Mouse (Mus musculus) frontal cortex, adult (tissue): ENCODE measurements around the gene Itsn1.

Experiments used
- ATAC-seq: cut with Nextera tagmentation; 2 replicates; pipeline ENCODE4 v1.9.2; 2017; ENCODE audit warnings: mild to moderate bottlenecking, moderate library complexity, mixed read lengths; ENCODE audit not compliant: low TSS enrichment

The Itsn1 gene

GRCm38 (mm10) chr16:91846089-91846741, 117.1 kb downstream of the Itsn1 start:
- no peak for ATAC-seq

GRCm38 (mm10) chr16:91847525-91848225, 118.6 kb downstream of the Itsn1 start:
- ATAC-seq = peak; percentile 47

GRCm38 (mm10) chr16:91848505-91848904, 119.4 kb downstream of the Itsn1 start:
- peak; percentile 15; the same call in 1 of the 2 replicates for ATAC-seq

GRCm38 (mm10) chr16:91848906-91849603, 120.0 kb downstream of the Itsn1 start:
- ATAC-seq = no peak

GRCm38 (mm10) chr16:91850175-91850574, 121.1 kb downstream of the Itsn1 start:
- ATAC-seq = no peak

GRCm38 (mm10) chr16:91851456-91852231, 122.6 kb downstream of the Itsn1 start:
- ATAC-seq = peak; percentile 24; the same call in 1 of the 2 replicates

GRCm38 (mm10) chr16:91852753-91853152, 123.7 kb downstream of the Itsn1 start:
- no peak for ATAC-seq

GRCm38 (mm10) chr16:91853223-91853622, 124.1 kb downstream of the Itsn1 start:
- no peak for ATAC-seq

- ATAC-seq = no peak
These were observed 129.6 kb downstream of the Itsn1 start for GRCm38 (mm10) chr16:91858695-91859094.

GRCm38 (mm10) chr16:91859203-91859602, 130.1 kb downstream of the Itsn1 start:
- ATAC-seq = no peak

GRCm38 (mm10) chr16:91859958-91860357, 130.9 kb downstream of the Itsn1 start:
- no peak for ATAC-seq

- no peak for ATAC-seq
These were observed 131.5 kb downstream of the Itsn1 start for GRCm38 (mm10) chr16:91860471-91861125.

GRCm38 (mm10) chr16:91861784-91862371, 132.8 kb downstream of the Itsn1 start:
- ATAC-seq = peak; percentile 57

- ATAC-seq = no peak
These were observed 133.8 kb downstream of the Itsn1 start for GRCm38 (mm10) chr16:91862836-91863235.

GRCm38 (mm10) chr16:91864646-91865332, 135.7 kb downstream of the Itsn1 start:
- ATAC-seq = no peak

- no peak for ATAC-seq
These were observed 136.6 kb downstream of the Itsn1 start for GRCm38 (mm10) chr16:91865570-91866257.

- ATAC-seq = no peak
These were observed 137.2 kb downstream of the Itsn1 start for GRCm38 (mm10) chr16:91866258-91866634.

- no peak for ATAC-seq
These were observed 138.6 kb downstream of the Itsn1 start for GRCm38 (mm10) chr16:91867672-91868071.

GRCm38 (mm10) chr16:91868943-91869911, 140.1 kb downstream of the Itsn1 start:
- ATAC-seq = no peak
